Mouse (Mus musculus): ENCODE measurements around the gene Zfp994.
"Not testable (repeated sequence)": the region's sequence is repeated elsewhere in the genome, so short reads cannot be mapped to it uniquely, and the experiment has no call there.

Gene Zfp994

DNA sequence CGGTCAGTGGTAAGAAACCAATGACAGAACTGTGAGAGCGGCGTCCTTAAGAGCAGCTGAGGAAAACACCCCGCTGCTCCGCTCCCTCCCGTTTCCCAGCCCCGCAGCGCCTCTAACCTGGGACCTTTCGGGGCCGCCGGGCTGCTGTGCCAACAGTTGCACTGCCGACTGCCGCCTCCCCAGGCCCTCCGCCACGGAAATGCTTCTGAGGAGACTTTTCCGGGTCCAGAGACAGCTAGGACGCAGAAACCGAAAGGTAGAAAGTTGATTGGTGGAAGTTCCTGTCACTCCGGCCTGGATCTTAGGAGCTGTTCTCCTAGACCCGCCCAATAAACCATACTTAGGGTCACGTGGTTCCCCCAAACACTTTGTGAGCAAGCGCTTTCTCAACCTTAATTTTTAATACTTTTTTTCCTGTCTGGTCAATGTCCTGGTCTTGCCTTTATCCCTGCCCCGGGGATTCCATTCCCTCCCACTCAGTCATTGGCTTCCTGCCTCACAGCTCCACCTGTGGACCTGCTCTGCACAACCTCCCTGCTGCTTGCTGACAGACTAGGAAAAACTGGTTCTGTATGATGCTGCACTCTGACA is at the start of gene Zfp994:
Gene Zfp994, minus strand, starts transcription at position 195 of the 591 bp plus-strand sequence.
- peak; percentile 93 for DNase-seq

GRCm38 (mm10) chr17:22230701-22231100 is 5.3 kb upstream of the Zfp994 start:
- not testable (repeated sequence) for DNase-seq

GRCm38 (mm10) chr17:22225015-22225414 is 401 bp downstream of the Zfp994 start:
- DNase-seq = peak; percentile 1

DNA sequence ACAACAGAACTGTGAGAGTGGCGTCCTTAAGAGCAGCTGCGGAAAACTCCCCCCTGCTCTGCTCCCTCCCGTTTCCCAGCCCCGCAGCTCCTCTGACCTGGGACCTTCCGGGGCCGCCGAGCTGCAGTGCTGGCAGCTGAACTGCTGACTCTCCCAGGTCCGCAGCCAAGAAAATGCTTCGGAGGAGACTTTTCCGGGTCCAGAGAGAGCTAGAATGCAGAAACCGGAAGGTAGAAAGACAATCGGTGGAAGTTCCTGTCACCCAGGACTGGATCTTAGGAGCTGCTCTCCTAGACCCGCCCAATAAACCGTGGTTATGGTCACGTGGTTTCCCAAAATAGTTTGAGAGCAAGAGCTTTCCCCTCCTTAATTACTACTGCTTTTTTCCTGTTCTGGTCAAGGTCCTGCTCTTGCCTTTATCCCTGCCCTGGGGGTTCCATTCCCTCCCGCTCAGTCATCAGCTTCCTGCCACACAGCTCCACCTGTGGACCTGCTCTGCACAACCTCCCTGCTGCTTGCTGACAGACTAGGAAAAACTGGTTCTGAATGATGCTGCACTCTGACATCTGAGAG is 59.6 kb downstream of the Zfp994 start, which contains the start of gene Zfp947:
Gene Zfp947, minus strand, starts transcription at position 469 of the 573 bp plus-strand sequence.
- peak; percentile 10 for DNase-seq

DNA sequence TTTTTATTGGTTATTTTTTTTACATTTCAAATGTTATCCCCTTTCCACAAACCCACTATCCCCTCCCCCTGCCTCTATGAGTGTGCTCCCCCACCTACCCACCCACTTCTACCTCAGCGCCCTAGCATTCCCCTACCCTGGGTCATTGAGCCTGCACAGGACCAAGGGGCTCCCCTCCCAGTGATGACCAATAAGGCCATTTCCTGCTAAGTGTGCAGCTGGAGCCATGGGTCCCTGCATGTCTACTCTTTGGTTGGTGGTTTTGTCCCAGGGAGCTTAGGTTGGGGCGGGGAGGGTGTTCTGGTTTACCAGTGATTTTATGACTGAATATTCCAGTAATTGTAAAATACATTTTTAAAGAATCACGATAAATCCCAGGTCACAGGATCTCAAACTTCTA is 60.1 kb downstream of the Zfp994 start:
- DNase-seq = not testable (repeated sequence)

GRCm38 (mm10) chr17:22153951-22154350 is 71.5 kb downstream of the Zfp994 start:
- DNase-seq = not testable (repeated sequence)

Data from right cerebral cortex, postnatal 4 days (tissue).